Mouse (Mus musculus) liver, embryonic 16.5 days (tissue): ENCODE results near the gene Ifi203. TPM values are rescaled to one million over a fixed set of nuclear protein-coding genes. Genes with fewer than 3 reads are reported as not detected.
"Not testable (repeated sequence)": the region's sequence is repeated elsewhere in the genome, so short reads cannot be mapped to it uniquely, and the experiment has no call there.

ENCODE experiments used
- ATAC-seq: fragments of 200-750 bp; cut with Nextera tagmentation; 2 replicates; pipeline ENCODE4 v1.8.0; 2017; ENCODE audit warnings: low read depth, mild to moderate bottlenecking, moderate number of reproducible peaks, moderate library complexity
- H3K27ac ChIP-seq: fragments of 300-500 bp; sonication (generic); 2 replicates; pipeline ENCODE4 v1.5.1; 2014; ENCODE audit warnings: mild to moderate bottlenecking, low read length
- H3K27me3 ChIP-seq: fragments of 300-500 bp; sonication (generic); 2 replicates; pipeline ENCODE4 v1.6.1; 2014; ENCODE audit warnings: low read depth, low read length, mixed read lengths; ENCODE audit not compliant: control insufficient read depth, insufficient read depth
- H3K36me3 ChIP-seq: fragments of 300-500 bp; sonication (generic); 2 replicates; pipeline ENCODE4 v1.6.1; 2014; ENCODE audit warnings: mild to moderate bottlenecking; ENCODE audit not compliant: control insufficient read depth, insufficient read depth
- H3K4me1 ChIP-seq: fragments of 300-500 bp; sonication (generic); 2 replicates; pipeline ENCODE4 v1.6.1; 2014; ENCODE audit warnings: low read depth, low read length, mixed read lengths; ENCODE audit not compliant: control insufficient read depth
- H3K4me2 ChIP-seq: fragments of 300-500 bp; sonication (generic); 2 replicates; pipeline ENCODE4 v1.6.1; 2014; ENCODE audit warnings: low read depth, low read length, mixed read lengths
- H3K4me3 ChIP-seq: fragments of 300-500 bp; sonication (generic); 2 replicates; pipeline ENCODE4 v1.5.1; 2014; ENCODE audit warnings: low read depth, mild to moderate bottlenecking, low read length
- H3K9ac ChIP-seq: fragments of 300-500 bp; sonication (generic); 2 replicates; pipeline ENCODE4 v1.6.1; 2014; ENCODE audit warnings: low read depth, low read length
- H3K9me3 ChIP-seq: fragments of 300-500 bp; sonication (generic); replicated peaks from 2 replicates; pipeline ENCODE4 v1.6.1; 2016; ENCODE audit warnings: low read length; ENCODE audit not compliant: control insufficient read depth
- WGBS: fragments of 180-500 bp; shearing (Covaris S2); extraction: QIAGEN DNeasy Blood & Tissue Kit; methylation state at CpG from one replicate; pipeline ENCODE4 v1.1.7; 2014; ENCODE audit not compliant: insufficient replicate concordance; 5-methylcytosine and 5-hydroxymethylcytosine counted together
- polyA plus RNA-seq: library from polyadenylated mRNA; unstranded; fragments of >200 nt; fragmentation: Nextera tagmentation; extraction: Ambion mirVana; gene quantifications from 2 replicates; pipeline ENCODE4 v1.2.1, GENCODE M21; 2015

Ifi203 gene
- polyA plus RNA-seq, 1 experiment from 2014 or later = 2.3 TPM

DNA sequence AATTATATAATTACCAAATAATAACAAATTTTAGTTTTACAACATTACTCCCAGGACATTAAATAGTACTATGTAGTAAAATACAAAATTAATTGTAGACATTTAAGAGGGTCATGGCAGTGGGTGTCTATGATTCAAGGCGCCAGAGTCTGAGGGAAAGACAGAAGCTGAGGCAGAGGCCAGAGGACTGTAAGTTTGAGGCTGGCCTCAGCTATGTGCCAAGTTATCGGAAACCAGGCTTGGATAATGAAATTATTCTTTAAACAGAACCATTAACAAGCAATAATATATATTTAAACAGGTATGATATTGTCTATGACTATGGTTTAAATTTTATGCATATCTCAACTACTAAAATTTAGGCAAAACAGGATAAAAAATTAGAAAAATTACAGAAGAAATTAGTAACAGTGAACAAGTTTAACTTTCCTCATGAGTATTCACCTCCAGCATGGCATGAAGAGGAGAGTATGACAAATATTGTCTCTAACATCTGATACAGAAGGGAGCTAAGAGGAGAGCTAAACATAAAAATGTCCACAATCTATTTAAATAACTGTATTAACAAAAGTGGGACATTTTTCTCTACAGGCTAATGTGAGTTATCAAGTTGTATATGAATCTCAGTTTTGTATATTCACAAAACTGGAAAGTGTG lies 30.5 kb downstream of the Ifi203 start:
- Histone ChIP-seq H3K4me1 (no peaks in the 10 kb centered on the region), H3K4me3 (no peak overlapping the region), H3K9ac (no peak overlapping the region), H3K27me3 (no peaks in the 10 kb centered on the region), H3K27ac (no peak overlapping the region), H3K4me2 (no peak overlapping the region), H3K9me3 (no peaks in the 10 kb centered on the region), H3K36me3 (no peaks in the 10 kb centered on the region)
- ATAC-seq = no peak
- WGBS = 63% methylated on average over 2 of the region's 2 CpGs

DNA sequence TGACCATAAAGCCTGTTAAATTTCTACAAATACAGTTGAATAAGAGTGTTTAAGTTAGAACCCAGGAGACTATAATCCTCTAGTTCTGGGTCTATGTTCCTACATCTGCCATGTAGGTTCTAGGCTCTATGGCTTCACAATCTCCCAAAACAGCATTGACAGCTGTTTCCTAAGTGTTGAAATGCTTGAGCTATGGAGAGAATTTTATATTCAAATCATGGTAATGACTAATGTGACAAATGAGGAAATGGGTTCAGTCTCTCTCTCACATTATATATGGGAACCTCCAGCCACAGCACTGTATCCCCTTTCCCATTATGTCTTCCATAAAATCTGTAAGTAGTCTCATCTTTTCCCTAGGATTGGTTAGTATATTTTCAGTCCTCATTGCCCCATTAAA lies 34.1 kb downstream of the Ifi203 start:
- H3K9ac ChIP-seq, H3K36me3 ChIP-seq, H3K9me3 ChIP-seq: not testable (repeated sequence)

GRCm38 (mm10) chr1:173905885-173906284 lies 36.6 kb downstream of the Ifi203 start:
- not testable (repeated sequence) for H3K27ac ChIP-seq, H3K4me1 ChIP-seq, H3K4me3 ChIP-seq, ATAC-seq, H3K27me3 ChIP-seq, H3K4me2 ChIP-seq, H3K36me3 ChIP-seq, H3K9me3 ChIP-seq, H3K9ac ChIP-seq
- 70% methylated on average over 3 of the region's 4 CpGs for WGBS

More for the DNA sequence above, 34.1 kb downstream of the Ifi203 start:
- H3K4me2 ChIP-seq, H3K4me3 ChIP-seq, H3K27me3 ChIP-seq, H3K27ac ChIP-seq, H3K4me1 ChIP-seq, ATAC-seq: not testable (repeated sequence)

- not testable (repeated sequence) for H3K36me3 ChIP-seq, H3K9ac ChIP-seq, H3K27me3 ChIP-seq, H3K4me1 ChIP-seq, H3K4me2 ChIP-seq, H3K27ac ChIP-seq, H3K9me3 ChIP-seq, ATAC-seq, H3K4me3 ChIP-seq
These were observed 52.7 kb downstream of the Ifi203 start for GRCm38 (mm10) chr1:173889741-173890140.

DNA sequence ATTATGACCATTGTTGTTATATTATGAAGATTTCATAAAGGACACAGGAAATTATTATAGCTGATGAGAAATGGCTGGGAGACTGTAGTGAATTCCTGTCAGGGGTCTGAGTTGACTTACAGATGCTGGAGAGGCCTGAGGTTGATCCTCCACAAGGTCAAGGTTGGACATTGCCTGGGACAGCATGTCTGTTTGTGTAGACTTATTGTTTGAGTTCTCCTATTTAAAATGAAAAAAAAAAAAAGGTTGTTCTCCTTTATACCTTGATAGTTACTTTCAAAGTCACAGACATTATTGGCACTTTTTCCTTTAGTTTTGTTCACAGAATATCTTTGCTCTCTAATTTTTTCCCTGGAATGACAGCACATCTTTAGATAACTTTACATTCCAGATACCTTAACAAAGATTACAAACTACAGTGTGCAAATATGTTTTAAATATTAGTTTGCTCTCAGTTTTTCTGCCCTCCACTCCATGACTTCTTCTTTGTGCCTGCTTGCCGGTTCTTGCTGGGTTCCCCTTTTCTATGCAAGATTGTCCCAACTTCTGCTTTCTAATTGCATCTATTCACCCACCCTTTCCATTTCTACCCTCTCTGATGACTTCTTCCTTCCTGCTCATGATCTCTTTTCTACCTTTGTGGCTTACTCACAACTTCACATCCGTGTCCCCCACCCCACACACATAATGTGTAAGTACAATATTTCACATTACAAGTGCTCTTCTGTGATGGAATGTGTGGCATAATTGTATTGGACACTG lies 55.3 kb downstream of the Ifi203 start:
- peak; percentile 39; the same call in 1 of the 2 replicates for ATAC-seq
- H3K9ac ChIP-seq, H3K4me1 ChIP-seq, H3K36me3 ChIP-seq, H3K9me3 ChIP-seq, H3K4me3 ChIP-seq, H3K27me3 ChIP-seq, H3K27ac ChIP-seq, H3K4me2 ChIP-seq: not testable (repeated sequence)
- WGBS = no CpG with 5 or more reads among the region's 2 CpGs

DNA sequence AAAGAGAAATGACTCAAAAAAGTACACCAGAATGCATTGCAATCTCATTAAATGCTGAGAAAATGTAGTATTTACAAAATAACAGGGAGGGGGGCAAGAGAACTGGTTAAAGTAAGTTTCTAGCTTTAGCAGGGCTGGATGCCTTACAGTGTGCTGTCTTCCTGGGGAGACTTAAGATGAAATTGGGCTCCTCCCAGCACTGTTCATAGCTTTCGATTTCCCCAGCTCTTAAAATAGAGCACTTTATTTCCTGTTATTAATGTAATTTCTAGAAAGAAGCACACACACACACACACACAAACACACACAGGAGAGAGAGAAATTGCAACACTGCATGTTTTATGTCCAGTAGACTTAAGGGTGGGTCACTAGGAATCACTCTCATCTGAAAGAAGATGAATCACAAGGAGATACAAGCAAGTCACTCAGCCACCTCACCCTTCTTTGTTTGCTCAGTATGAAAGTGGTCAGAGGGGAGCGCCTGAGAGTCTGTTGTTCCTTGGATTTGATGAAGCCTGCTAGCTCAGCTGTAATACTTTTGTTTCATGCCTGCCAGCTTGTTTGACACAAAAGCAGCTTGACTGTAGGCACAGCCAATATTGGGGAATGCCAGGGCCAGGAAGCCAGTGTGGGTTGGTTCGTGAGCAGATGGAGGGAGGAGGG lies 62.3 kb downstream of the Ifi203 start:
- 0 out of 2 replicates have a peak, but pooled peaks have one; percentile 35 for ATAC-seq
- not testable (repeated sequence) for H3K27ac ChIP-seq, H3K27me3 ChIP-seq, H3K9me3 ChIP-seq, H3K36me3 ChIP-seq, H3K4me2 ChIP-seq, H3K4me3 ChIP-seq, H3K4me1 ChIP-seq, H3K9ac ChIP-seq
- WGBS = 37% methylated on average over 3 of the region's 3 CpGs

GRCm38 (mm10) chr1:173879225-173879987 lies 63.1 kb downstream of the Ifi203 start:
- H3K9me3 ChIP-seq, ATAC-seq, H3K4me1 ChIP-seq, H3K4me3 ChIP-seq, H3K27me3 ChIP-seq, H3K27ac ChIP-seq, H3K4me2 ChIP-seq, H3K36me3 ChIP-seq, H3K9ac ChIP-seq: not testable (repeated sequence)
- 38% methylated on average over 5 of the region's 5 CpGs for WGBS

- not testable (repeated sequence) for H3K27ac ChIP-seq, H3K4me1 ChIP-seq, H3K36me3 ChIP-seq, H3K4me2 ChIP-seq, H3K9ac ChIP-seq, ATAC-seq, H3K27me3 ChIP-seq, H3K4me3 ChIP-seq, H3K9me3 ChIP-seq
- 54% methylated on average over 6 of the region's 6 CpGs for WGBS
These were observed 64.2 kb downstream of the Ifi203 start for GRCm38 (mm10) chr1:173878264-173878663.
